Mouse (Mus musculus) embryonic facial prominence, embryonic 11.5 days (tissue): Measurements from ENCODE around the gene Capza1. TPM values are rescaled to one million over a fixed set of nuclear protein-coding genes. Genes with fewer than 3 reads are reported as not detected.

Experiments used
- ATAC-seq: fragments of 200-750 bp; cut with Nextera tagmentation; replicated peaks from 2 replicates; pipeline ENCODE4 v1.8.0; 2017; ENCODE audit warnings: low read depth; ENCODE audit not compliant: insufficient number of reproducible peaks, low FRiP score, low TSS enrichment
- DNase-seq: peaks from one replicate; pipeline ENCODE4 v3.0.0-alpha.2; 2015; ENCODE audit warnings: low spot score
- H3K27ac ChIP-seq: fragments of 300-500 bp; sonication (generic); replicated peaks from 2 replicates; pipeline ENCODE4 v1.5.1; 2014; ENCODE audit warnings: mild to moderate bottlenecking, low read depth, low read length, control low read depth
- H3K27me3 ChIP-seq: fragments of 300-500 bp; sonication (generic); 2 replicates; pipeline ENCODE4 v1.6.1; 2014; ENCODE audit warnings: mild to moderate bottlenecking, low read length, moderate library complexity, mixed read lengths; ENCODE audit not compliant: control insufficient read depth, insufficient read depth
- H3K36me3 ChIP-seq: fragments of 300-500 bp; sonication (generic); replicated peaks from 2 replicates; pipeline ENCODE4 v1.6.1; 2014; ENCODE audit warnings: low read depth, mild to moderate bottlenecking, low read length, moderate library complexity, mixed read lengths; ENCODE audit not compliant: control insufficient read depth, insufficient read depth
- H3K4me1 ChIP-seq: fragments of 300-500 bp; sonication (generic); 2 replicates; pipeline ENCODE4 v1.6.1; 2014; ENCODE audit warnings: low read length, mixed read lengths; ENCODE audit not compliant: control insufficient read depth, insufficient read depth
- H3K4me2 ChIP-seq: fragments of 300-500 bp; sonication (generic); 2 replicates; pipeline ENCODE4 v1.6.1; 2014; ENCODE audit warnings: low read depth, mild to moderate bottlenecking, control low read depth, low read length, moderate library complexity
- H3K4me3 ChIP-seq: fragments of 300-500 bp; sonication (generic); 2 replicates; pipeline ENCODE4 v1.5.1; 2014; ENCODE audit warnings: low read depth, low read length, control low read depth
- H3K9ac ChIP-seq: fragments of 300-500 bp; sonication (generic); replicated peaks from 2 replicates; pipeline ENCODE4 v1.6.1; 2014; ENCODE audit warnings: mild to moderate bottlenecking, control low read depth, low read length
- H3K9me3 ChIP-seq: fragments of 300-500 bp; sonication (generic); replicated peaks from 2 replicates; pipeline ENCODE4 v1.6.1; 2016; ENCODE audit warnings: mild to moderate bottlenecking, low read length, inconsistent platforms, mixed read lengths; ENCODE audit not compliant: control insufficient read depth
- WGBS: fragments of 180-500 bp; shearing (Covaris S2); extraction: QIAGEN DNeasy Blood & Tissue Kit; methylation state at CpG from one replicate; pipeline ENCODE4 v1.1.7; 2014; 5-methylcytosine and 5-hydroxymethylcytosine counted together
- polyA plus RNA-seq: library from polyadenylated mRNA; unstranded; fragments of >200 nt; fragmentation: Nextera tagmentation; extraction: Ambion mirVana; gene quantifications from 2 replicates; pipeline ENCODE4 v1.2.1, GENCODE M21; 2014

Gene Capza1
- polyA plus RNA-seq, 1 experiment from 2014 or later, result 250 TPM

GRCm38 (mm10) chr3:104782061-104782681 is 82.1 kb downstream of the Capza1 start:
- Histone ChIP-seq H3K36me3 (no peaks in the 10 kb centered on the region), H3K27me3 (peaks cover 48% of the 10 kb centered on the region), H3K4me1 (peaks cover 4% of the 10 kb centered on the region), H3K4me2 (peak overlapping the region; percentile 91; the same call in 1 of the 2 replicates), H3K27ac (no peak overlapping the region), H3K9me3 (no peaks in the 10 kb centered on the region), H3K4me3 (no peak overlapping the region), H3K9ac (no peak overlapping the region)
- 15% methylated on average over 12 of the region's 12 CpGs for WGBS
- DNase-seq, result no peak
- ATAC-seq, result no peak

GRCm38 (mm10) chr3:104781471-104781903 is 82.8 kb downstream of the Capza1 start, which contains the start of gene Fam19a3:
Gene Fam19a3 (minus strand): TSS chr3:104781840.
- under 1% methylated on average over 26 of the region's 26 CpGs for WGBS
- Histone ChIP-seq H3K9me3 (no peaks in the 10 kb centered on the region), H3K4me3 (peak within 1 kb of the TSS; percentile 44), H3K27me3 (peaks cover 52% of the 10 kb centered on the region), H3K9ac (peak within 1 kb of the TSS; percentile 23; the same call in 1 of the 2 replicates), H3K27ac (no peak within 1 kb of the TSS), H3K4me1 (peaks cover 4% of the 10 kb centered on the region), H3K4me2 (peak within 1 kb of the TSS; percentile 91), H3K36me3 (no peaks in the 10 kb centered on the region)
- no peak for DNase-seq
- ATAC-seq, result no peak

- peak; percentile 47; the same call in 1 of the 2 replicates for ATAC-seq
- WGBS, result 1% methylated on average over 56 of the region's 56 CpGs
Measured at GRCm38 (mm10) chr3:104780561-104781420, 83.5 kb downstream of the Capza1 start, which contains the start of gene Ppm1j. Gene Ppm1j (plus strand): TSS chr3:104781056.

DNA sequence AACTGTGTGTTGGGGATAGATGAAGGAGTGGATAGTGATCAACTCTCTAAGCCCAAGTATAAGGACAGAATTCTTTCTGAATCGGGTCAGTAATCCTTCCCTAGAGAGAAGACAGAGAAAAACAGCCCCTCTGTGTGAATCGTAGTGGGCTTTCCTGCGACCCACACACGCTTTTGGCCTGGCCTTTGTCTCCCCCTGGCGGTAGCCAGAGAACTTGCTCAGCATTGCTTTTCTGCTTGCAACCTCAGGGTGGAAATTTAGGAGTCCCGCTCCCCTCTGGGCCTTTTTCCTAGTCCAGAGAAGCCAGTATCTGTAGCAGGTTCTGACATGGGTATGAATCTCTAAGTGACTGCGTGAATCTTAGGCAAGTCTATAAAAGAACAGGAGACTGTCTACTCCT is 84.4 kb downstream of the Capza1 start:
- peaks cover 4% of the 10 kb centered on the region for H3K4me1 ChIP-seq
- no peak overlapping the region for H3K4me2 ChIP-seq
- WGBS, result under 1% methylated on average over 7 of the region's 7 CpGs
- no peaks in the 10 kb centered on the region for H3K36me3 ChIP-seq
- no peak overlapping the region for H3K4me3 ChIP-seq
- ATAC-seq, result no peak
- peaks cover 56% of the 10 kb centered on the region for H3K27me3 ChIP-seq
- H3K27ac ChIP-seq, result no peak overlapping the region
- H3K9ac ChIP-seq, result no peak overlapping the region
- DNase-seq, result peak; percentile 88
- no peaks in the 10 kb centered on the region for H3K9me3 ChIP-seq

More at GRCm38 (mm10) chr3:104780561-104781420, 83.5 kb downstream of the Capza1 start, which contains the start of gene Ppm1j:
- H3K4me3 ChIP-seq, result peak within 1 kb of the TSS; percentile 44
- peak within 1 kb of the TSS; percentile 23; the same call in 1 of the 2 replicates for H3K9ac ChIP-seq
- peak within 1 kb of the TSS; percentile 91 for H3K4me2 ChIP-seq
- H3K27me3 ChIP-seq, result peaks cover 56% of the 10 kb centered on the region
- no peak within 1 kb of the TSS for H3K27ac ChIP-seq
- no peaks in the 10 kb centered on the region for H3K9me3 ChIP-seq
- DNase-seq, result peak; percentile 75
- H3K36me3 ChIP-seq, result no peaks in the 10 kb centered on the region
- H3K4me1 ChIP-seq, result peaks cover 4% of the 10 kb centered on the region

- Histone ChIP-seq H3K9ac (peak overlapping the region; percentile 23; the same call in 1 of the 2 replicates), H3K4me1 (peaks cover 4% of the 10 kb centered on the region), H3K4me3 (peak overlapping the region; percentile 27), H3K27ac (no peak overlapping the region), H3K9me3 (no peaks in the 10 kb centered on the region), H3K36me3 (no peaks in the 10 kb centered on the region), H3K27me3 (peaks cover 40% of the 10 kb centered on the region), H3K4me2 (peak overlapping the region; percentile 74)
- ATAC-seq (no peak), DNase-seq (peak; percentile 81)
- 1% methylated on average over 20 of the region's 20 CpGs for WGBS
Measured at GRCm38 (mm10) chr3:104777342-104777741, 87.0 kb downstream of the Capza1 start.

GRCm38 (mm10) chr3:104773301-104773700 is 91.0 kb downstream of the Capza1 start:
- Histone ChIP-seq H3K27ac (no peak overlapping the region), H3K27me3 (peaks cover 10% of the 10 kb centered on the region), H3K4me1 (no peaks in the 10 kb centered on the region), H3K36me3 (no peaks in the 10 kb centered on the region), H3K9ac (no peak overlapping the region), H3K4me2 (no peak overlapping the region), H3K9me3 (no peaks in the 10 kb centered on the region), H3K4me3 (no peak overlapping the region)
- 81% methylated on average over 7 of the region's 7 CpGs for WGBS
- DNase-seq (no peak), ATAC-seq (no peak)
